Mouse (Mus musculus): ENCODE measurements at regions not wholly inside any gene's neighbourhood (a gene's known extent, or its start where the extent isn't known, plus 50 kb on each side); places are given as distances from the start of the nearest gene placed in this dataset.
"Not testable (repeated sequence)": the region's sequence is repeated elsewhere in the genome, so short reads cannot be mapped to it uniquely, and the experiment has no call there.

- WGBS: 3% methylated on average over 2 of the region's 2 CpGs
- not testable (repeated sequence) for H3K27me3 ChIP-seq (ENCODE audit: control insufficient read depth, insufficient read depth, low read length); H3K36me3 ChIP-seq (ENCODE audit: control insufficient read depth, insufficient read depth); H3K27ac ChIP-seq (ENCODE audit: low read length); H3K9ac ChIP-seq (ENCODE audit: low read length); ATAC-seq (replicated peaks; ENCODE audit: extremely low read depth, insufficient read depth, low FRiP score); H3K9me3 ChIP-seq (replicated peaks; ENCODE audit: control insufficient read depth, low read length); H3K4me1 ChIP-seq (ENCODE audit: control insufficient read depth, insufficient read depth, low read length)
- Histone ChIP-seq H3K4me2 (ENCODE audit: low read depth, low read length) (peak overlapping the region; percentile 46; the same call in 1 of the 2 replicates), H3K4me3 (ENCODE audit: low read length) (peak overlapping the region; percentile 19; the same call in 1 of the 2 replicates)
These were observed 79.6 kb upstream of the Klf14 start for GRCm38 (mm10) chr6:31038445-31038844.

- Histone ChIP-seq H3K9me3 (replicated peaks; ENCODE audit: control insufficient read depth, low read length) (no peaks in the 10 kb centered on the region), H3K4me1 (ENCODE audit: control insufficient read depth, insufficient read depth, low read length) (no peaks in the 10 kb centered on the region), H3K4me2 (ENCODE audit: low read depth, low read length) (no peak overlapping the region), H3K27ac (ENCODE audit: low read length) (no peak overlapping the region), H3K4me3 (ENCODE audit: low read length) (no peak overlapping the region), H3K9ac (ENCODE audit: low read length) (no peak overlapping the region), H3K36me3 (ENCODE audit: control insufficient read depth, insufficient read depth) (no peaks in the 10 kb centered on the region), H3K27me3 (ENCODE audit: control insufficient read depth, insufficient read depth, low read length) (no peaks in the 10 kb centered on the region)
- ATAC-seq (replicated peaks; ENCODE audit: extremely low read depth, insufficient read depth, low FRiP score): no peak
- WGBS: 66% methylated on average over 6 of the region's 6 CpGs
These were observed 80.6 kb upstream of the Klf14 start for GRCm38 (mm10) chr6:31039485-31039884.

- Histone ChIP-seq H3K4me2 (ENCODE audit: low read depth, low read length) (no peak overlapping the region), H3K27ac (ENCODE audit: low read length) (no peak overlapping the region), H3K36me3 (ENCODE audit: control insufficient read depth, insufficient read depth) (no peaks in the 10 kb centered on the region), H3K4me3 (ENCODE audit: low read length) (no peak overlapping the region), H3K9me3 (replicated peaks; ENCODE audit: control insufficient read depth, low read length) (no peaks in the 10 kb centered on the region), H3K4me1 (ENCODE audit: control insufficient read depth, insufficient read depth, low read length) (no peaks in the 10 kb centered on the region), H3K27me3 (ENCODE audit: control insufficient read depth, insufficient read depth, low read length) (no peaks in the 10 kb centered on the region), H3K9ac (ENCODE audit: low read length) (no peak overlapping the region)
- ATAC-seq (replicated peaks; ENCODE audit: extremely low read depth, insufficient read depth, low FRiP score): no peak
- 84% methylated on average over 6 of the region's 6 CpGs for WGBS
These were observed 81.9 kb upstream of the Klf14 start for GRCm38 (mm10) chr6:31040783-31041182.

DNA sequence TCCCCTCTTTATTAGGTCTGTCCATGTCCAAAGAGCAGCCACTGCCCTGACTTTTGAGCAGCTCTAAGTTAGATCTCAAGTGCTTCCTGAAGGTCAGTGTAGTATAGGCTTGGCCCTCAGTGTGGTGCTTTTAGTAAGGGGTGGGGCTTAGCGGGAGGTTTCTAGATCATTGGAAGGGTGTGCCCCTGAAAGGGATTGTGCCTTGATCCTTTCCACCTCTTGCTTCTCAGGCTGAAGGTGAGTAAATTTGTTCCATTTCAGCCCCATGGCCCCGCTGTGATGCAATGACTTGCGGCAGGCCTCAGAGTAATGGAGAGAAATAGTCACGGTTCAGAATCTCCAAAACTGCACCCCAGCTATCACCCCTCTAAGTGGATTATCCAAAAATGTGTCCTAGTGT, 84.5 kb upstream of the Klf14 start:
- no peaks in the 10 kb centered on the region for H3K9me3 ChIP-seq (replicated peaks; ENCODE audit: control insufficient read depth, low read length)
- H3K4me3 ChIP-seq (ENCODE audit: low read length): no peak overlapping the region
- H3K9ac ChIP-seq (ENCODE audit: low read length): no peak overlapping the region
- no peak for ATAC-seq (replicated peaks; ENCODE audit: extremely low read depth, insufficient read depth, low FRiP score)
- H3K4me1 ChIP-seq (ENCODE audit: control insufficient read depth, insufficient read depth, low read length): no peaks in the 10 kb centered on the region
- no peaks in the 10 kb centered on the region for H3K27me3 ChIP-seq (ENCODE audit: control insufficient read depth, insufficient read depth, low read length)
- H3K27ac ChIP-seq (ENCODE audit: low read length): no peak overlapping the region
- no peak overlapping the region for H3K4me2 ChIP-seq (ENCODE audit: low read depth, low read length)
- H3K36me3 ChIP-seq (ENCODE audit: control insufficient read depth, insufficient read depth): no peaks in the 10 kb centered on the region
- WGBS: 88% methylated on average over 4 of the region's 4 CpGs

DNA sequence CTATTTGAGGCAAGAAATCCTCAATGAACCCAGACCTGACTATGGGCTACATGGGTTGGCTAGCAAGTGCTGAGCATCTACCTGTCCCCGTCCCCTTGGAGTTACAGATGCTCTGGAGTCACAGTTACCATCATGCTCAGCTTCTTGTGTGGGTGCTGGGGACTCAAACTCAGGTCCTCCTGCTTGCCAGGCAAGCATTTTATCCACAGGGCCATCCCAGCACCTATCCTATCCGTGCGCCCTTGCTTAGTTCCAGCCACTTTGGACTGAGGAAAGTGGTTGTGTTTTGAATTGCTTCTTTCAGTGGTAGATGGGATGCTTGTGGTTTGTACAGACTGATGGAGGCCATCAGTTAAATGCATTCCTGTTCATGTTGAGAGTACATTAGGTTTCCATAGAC, 85.0 kb upstream of the Klf14 start:
- Histone ChIP-seq H3K4me2 (ENCODE audit: low read depth, low read length) (no peak overlapping the region), H3K4me1 (ENCODE audit: control insufficient read depth, insufficient read depth, low read length) (no peaks in the 10 kb centered on the region), H3K4me3 (ENCODE audit: low read length) (no peak overlapping the region), H3K27me3 (ENCODE audit: control insufficient read depth, insufficient read depth, low read length) (no peaks in the 10 kb centered on the region), H3K36me3 (ENCODE audit: control insufficient read depth, insufficient read depth) (no peaks in the 10 kb centered on the region), H3K9me3 (replicated peaks; ENCODE audit: control insufficient read depth, low read length) (no peaks in the 10 kb centered on the region), H3K27ac (ENCODE audit: low read length) (no peak overlapping the region), H3K9ac (ENCODE audit: low read length) (no peak overlapping the region)
- 88% methylated on average over 3 of the region's 3 CpGs for WGBS
- ATAC-seq (replicated peaks; ENCODE audit: extremely low read depth, insufficient read depth, low FRiP score): no peak

- Histone ChIP-seq H3K27ac (ENCODE audit: low read length) (no peak overlapping the region), H3K4me1 (ENCODE audit: control insufficient read depth, insufficient read depth, low read length) (no peaks in the 10 kb centered on the region), H3K9ac (ENCODE audit: low read length) (no peak overlapping the region), H3K9me3 (replicated peaks; ENCODE audit: control insufficient read depth, low read length) (no peaks in the 10 kb centered on the region), H3K4me3 (ENCODE audit: low read length) (no peak overlapping the region), H3K36me3 (ENCODE audit: control insufficient read depth, insufficient read depth) (no peaks in the 10 kb centered on the region), H3K4me2 (ENCODE audit: low read depth, low read length) (no peak overlapping the region), H3K27me3 (ENCODE audit: control insufficient read depth, insufficient read depth, low read length) (no peaks in the 10 kb centered on the region)
- 44% methylated on average over 3 of the region's 3 CpGs for WGBS
- ATAC-seq (replicated peaks; ENCODE audit: extremely low read depth, insufficient read depth, low FRiP score): no peak
These were observed 87.3 kb upstream of the Klf14 start for GRCm38 (mm10) chr6:31046197-31046596.

DNA sequence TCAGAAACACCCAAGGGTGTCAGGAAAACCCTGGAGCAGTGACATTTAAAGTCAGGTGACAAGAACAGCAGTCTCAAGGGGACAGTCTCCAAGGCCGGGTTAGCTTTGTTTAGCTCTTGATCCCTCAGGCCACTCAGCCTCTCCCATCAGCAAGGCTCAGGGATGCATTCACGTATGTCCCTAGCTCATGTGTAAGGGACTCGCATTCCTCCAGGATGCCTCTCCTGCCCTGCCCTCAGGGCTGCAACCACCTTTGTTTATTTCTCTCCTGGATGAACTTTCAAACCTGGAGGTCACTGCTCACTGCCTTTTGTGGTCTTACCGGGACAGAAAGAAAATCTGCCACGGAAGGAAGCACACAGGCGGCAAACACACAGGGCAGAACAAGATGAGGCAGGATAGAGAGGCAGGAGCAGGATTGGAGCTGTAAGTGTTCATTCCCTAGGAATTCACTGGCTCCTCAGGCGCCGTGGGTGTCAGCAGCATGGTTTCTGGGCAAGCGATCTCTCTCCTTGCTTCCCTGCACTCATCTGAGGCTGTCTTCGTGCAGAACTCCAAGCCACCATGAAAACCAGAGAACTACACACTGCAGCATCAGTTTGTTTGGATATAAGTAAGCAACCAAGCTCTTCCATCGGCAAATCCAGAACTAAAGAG, 90.2 kb upstream of the Klf14 start:
- ATAC-seq (replicated peaks; ENCODE audit: extremely low read depth, insufficient read depth, low FRiP score): no peak
- no peaks in the 10 kb centered on the region for H3K9me3 ChIP-seq (replicated peaks; ENCODE audit: control insufficient read depth, low read length)

GRCm38 (mm10) chr6:31050831-31051230, 92.0 kb upstream of the Klf14 start:
- Histone ChIP-seq H3K4me3 (ENCODE audit: low read length) (no peak overlapping the region), H3K9ac (ENCODE audit: low read length) (no peak overlapping the region), H3K9me3 (replicated peaks; ENCODE audit: control insufficient read depth, low read length) (no peaks in the 10 kb centered on the region), H3K27ac (ENCODE audit: low read length) (no peak overlapping the region), H3K27me3 (ENCODE audit: control insufficient read depth, insufficient read depth, low read length) (no peaks in the 10 kb centered on the region), H3K4me2 (ENCODE audit: low read depth, low read length) (no peak overlapping the region), H3K4me1 (ENCODE audit: control insufficient read depth, insufficient read depth, low read length) (no peaks in the 10 kb centered on the region), H3K36me3 (ENCODE audit: control insufficient read depth, insufficient read depth) (no peaks in the 10 kb centered on the region)
- ATAC-seq (replicated peaks; ENCODE audit: extremely low read depth, insufficient read depth, low FRiP score): no peak
- WGBS: 45% methylated on average over 5 of the region's 5 CpGs

More for the DNA sequence above, 90.2 kb upstream of the Klf14 start:
- no peak overlapping the region for H3K4me3 ChIP-seq (ENCODE audit: low read length)
- no peak overlapping the region for H3K27ac ChIP-seq (ENCODE audit: low read length)
- no peak overlapping the region for H3K4me2 ChIP-seq (ENCODE audit: low read depth, low read length)
- H3K27me3 ChIP-seq (ENCODE audit: control insufficient read depth, insufficient read depth, low read length): no peaks in the 10 kb centered on the region
- H3K4me1 ChIP-seq (ENCODE audit: control insufficient read depth, insufficient read depth, low read length): no peaks in the 10 kb centered on the region
- WGBS: 51% methylated on average over 11 of the region's 11 CpGs
- H3K9ac ChIP-seq (ENCODE audit: low read length): no peak overlapping the region
- no peaks in the 10 kb centered on the region for H3K36me3 ChIP-seq (ENCODE audit: control insufficient read depth, insufficient read depth)

GRCm38 (mm10) chr6:31051771-31052170, 92.9 kb upstream of the Klf14 start:
- Histone ChIP-seq H3K36me3 (ENCODE audit: control insufficient read depth, insufficient read depth) (no peaks in the 10 kb centered on the region), H3K27ac (ENCODE audit: low read length) (no peak overlapping the region), H3K9me3 (replicated peaks; ENCODE audit: control insufficient read depth, low read length) (no peaks in the 10 kb centered on the region), H3K4me3 (ENCODE audit: low read length) (no peak overlapping the region), H3K4me2 (ENCODE audit: low read depth, low read length) (no peak overlapping the region), H3K4me1 (ENCODE audit: control insufficient read depth, insufficient read depth, low read length) (no peaks in the 10 kb centered on the region), H3K9ac (ENCODE audit: low read length) (no peak overlapping the region), H3K27me3 (ENCODE audit: control insufficient read depth, insufficient read depth, low read length) (no peaks in the 10 kb centered on the region)
- WGBS: 68% methylated on average over 6 of the region's 6 CpGs
- ATAC-seq (replicated peaks; ENCODE audit: extremely low read depth, insufficient read depth, low FRiP score): no peak

All from heart, embryonic 16.5 days (tissue).